Mouse (Mus musculus) liver, adult 2 months (tissue): ENCODE measurements around the gene Aatk. TPM values are rescaled to one million over a fixed set of nuclear protein-coding genes. Genes with fewer than 3 reads are reported as not detected.

Source experiments
- DNase-seq: peaks from one replicate; pipeline ENCODE4 v3.0.0-alpha.2; 2011; ENCODE audit warnings: low read depth, low spot score; ENCODE audit errors: extremely low read depth
- H3K27ac ChIP-seq: fragments of 200-500 bp; replicated peaks from 2 replicates; pipeline ENCODE4 v1.5.1; 2012; ENCODE audit warnings: low read depth, mild to moderate bottlenecking, control low read depth, inconsistent platforms, low read length; ENCODE audit not compliant: insufficient read depth
- H3K27me3 ChIP-seq: fragments of 200-500 bp; 2 replicates; pipeline ENCODE4 v1.6.1; 2012; ENCODE audit warnings: mild to moderate bottlenecking, moderate library complexity, low read length, inconsistent platforms; ENCODE audit not compliant: control insufficient read depth, insufficient read depth
- H3K36me3 ChIP-seq: fragments of 200-500 bp; 2 replicates; pipeline ENCODE4 v1.6.1; 2012; ENCODE audit warnings: low read length, inconsistent platforms; ENCODE audit not compliant: control insufficient read depth, insufficient read depth
- H3K4me1 ChIP-seq: fragments of 200-500 bp; 2 replicates; pipeline ENCODE4 v1.6.1; 2011; ENCODE audit warnings: low read length; ENCODE audit not compliant: control insufficient read depth, insufficient read depth
- H3K4me3 ChIP-seq: fragments of 200-500 bp; 2 replicates; pipeline ENCODE4 v1.5.1; 2011; ENCODE audit warnings: low read depth, mild to moderate bottlenecking, control low read depth, low read length, moderate library complexity; ENCODE audit not compliant: insufficient read depth
- H3K79me2 ChIP-seq: fragments of 200-500 bp; 2 replicates; pipeline ENCODE4 v1.6.1; 2012; ENCODE audit warnings: inconsistent platforms, mild to moderate bottlenecking, low read length, moderate library complexity; ENCODE audit not compliant: control insufficient read depth, insufficient read depth
- H3K9ac ChIP-seq: fragments of 200-500 bp; 2 replicates; pipeline ENCODE4 v1.6.1; 2012; ENCODE audit warnings: low read depth, mild to moderate bottlenecking, control low read depth, inconsistent platforms, low read length
- CTCF ChIP-seq: fragments of 200-500 bp; IDR thresholded peaks from 2 replicates; pipeline ENCODE4 v1.5.1; 2011; ENCODE audit warnings: low read depth, low read length, control low read depth
- POLR2A ChIP-seq: fragments of 200-500 bp; IDR thresholded peaks from 2 replicates; pipeline ENCODE4 v1.6.1; 2011; ENCODE audit warnings: low read length, control low read depth; ENCODE audit not compliant: insufficient read depth; ENCODE audit errors: extremely low read depth
- WGBS: fragments of 180-500 bp; shearing (Covaris S2); methylation state at CpG from one replicate; pipeline ENCODE4 v1.1.7; 2018; 5-methylcytosine and 5-hydroxymethylcytosine counted together
- polyA plus RNA-seq: library from polyadenylated mRNA; depleted of rRNA; stranded (reverse); fragments of >200 nt; gene quantifications from 2 replicates; pipeline ENCODE4 v1.2.3, GENCODE M21; 2012
- total RNA-seq: library from RNA; depleted of rRNA; stranded (reverse); fragments of >200 nt; gene quantifications from 2 replicates; pipeline ENCODE4 v1.2.3, GENCODE M21; 2014

The Aatk gene
- total and polyA plus RNA-seq, 2 experiments, result 1.0 to 2.0 TPM

GRCm38 (mm10) chr11:120060634-120061033, 13.7 kb upstream of the Aatk start:
- H3K27ac ChIP-seq, result no peak overlapping the region
- no peak overlapping the region for H3K4me3 ChIP-seq
- WGBS, result 74% methylated on average over 8 of the region's 8 CpGs
- DNase-seq, result no peak
- H3K9ac ChIP-seq, result no peak overlapping the region
- no peaks in the 10 kb centered on the region for H3K27me3 ChIP-seq
- H3K79me2 ChIP-seq, result no peaks in the 10 kb centered on the region
- no peaks in the 10 kb centered on the region for H3K36me3 ChIP-seq
- no peak for TF ChIP-seq POLR2A
- TF ChIP-seq CTCF, result no peak
- no peaks in the 10 kb centered on the region for H3K4me1 ChIP-seq

GRCm38 (mm10) chr11:120055953-120056732, 9.2 kb upstream of the Aatk start:
- DNase-seq, result no peak
- H3K9ac ChIP-seq, result no peak overlapping the region
- H3K79me2 ChIP-seq, result no peaks in the 10 kb centered on the region
- no peak overlapping the region for H3K4me3 ChIP-seq
- WGBS, result 85% methylated on average over 12 of the region's 12 CpGs
- no peak overlapping the region for H3K27ac ChIP-seq
- H3K36me3 ChIP-seq, result no peaks in the 10 kb centered on the region
- no peaks in the 10 kb centered on the region for H3K4me1 ChIP-seq
- TF ChIP-seq CTCF, result no peak
- no peak for TF ChIP-seq POLR2A
- H3K27me3 ChIP-seq, result no peaks in the 10 kb centered on the region

- no peaks in the 10 kb centered on the region for H3K4me1 ChIP-seq
- no peaks in the 10 kb centered on the region for H3K27me3 ChIP-seq
- 79% methylated on average over 4 of the region's 4 CpGs for WGBS
- no peak for TF ChIP-seq POLR2A
- no peak for TF ChIP-seq CTCF
- H3K27ac ChIP-seq, result no peak overlapping the region
- H3K79me2 ChIP-seq, result no peaks in the 10 kb centered on the region
- H3K9ac ChIP-seq, result no peak overlapping the region
- no peak overlapping the region for H3K4me3 ChIP-seq
- DNase-seq, result no peak
- H3K36me3 ChIP-seq, result no peaks in the 10 kb centered on the region
These were observed 6.9 kb upstream of the Aatk start for GRCm38 (mm10) chr11:120053846-120054245.

GRCm38 (mm10) chr11:120052274-120052673, 5.3 kb upstream of the Aatk start:
- Histone ChIP-seq H3K79me2 (no peaks in the 10 kb centered on the region), H3K27ac (no peak overlapping the region), H3K27me3 (no peaks in the 10 kb centered on the region), H3K4me1 (no peaks in the 10 kb centered on the region), H3K4me3 (no peak overlapping the region), H3K36me3 (no peaks in the 10 kb centered on the region), H3K9ac (no peak overlapping the region)
- DNase-seq, result no peak
- TF ChIP-seq CTCF (no peak), POLR2A (no peak)
- 83% methylated on average over 9 of the region's 9 CpGs for WGBS

GRCm38 (mm10) chr11:120051124-120051811, 4.3 kb upstream of the Aatk start:
- peaks cover 5% of the 10 kb centered on the region; the same call in 1 of the 2 replicates for H3K27me3 ChIP-seq
- 75% methylated on average over 14 of the region's 14 CpGs for WGBS
- H3K79me2 ChIP-seq, result no peaks in the 10 kb centered on the region
- no peaks in the 10 kb centered on the region for H3K36me3 ChIP-seq
- DNase-seq, result no peak
- H3K9ac ChIP-seq, result no peak overlapping the region
- no peaks in the 10 kb centered on the region for H3K4me1 ChIP-seq
- H3K27ac ChIP-seq, result no peak overlapping the region
- H3K4me3 ChIP-seq, result no peak overlapping the region
- no peak for TF ChIP-seq POLR2A
- TF ChIP-seq CTCF, result no peak

- no peaks in the 10 kb centered on the region for H3K36me3 ChIP-seq
- H3K27me3 ChIP-seq, result peaks cover 5% of the 10 kb centered on the region; the same call in 1 of the 2 replicates
- no peaks in the 10 kb centered on the region for H3K79me2 ChIP-seq
- no peak for TF ChIP-seq POLR2A
- TF ChIP-seq CTCF, result no peak
- no peak overlapping the region for H3K9ac ChIP-seq
- no peak for DNase-seq
- WGBS, result 93% methylated on average over 8 of the region's 8 CpGs
- no peak overlapping the region for H3K27ac ChIP-seq
- no peak overlapping the region for H3K4me3 ChIP-seq
- H3K4me1 ChIP-seq, result no peaks in the 10 kb centered on the region
These were observed 2.1 kb upstream of the Aatk start for GRCm38 (mm10) chr11:120049067-120049466.
